Mouse (Mus musculus) MEL (cell line): ENCODE data around the gene Fbrs.

Experiments
- CTCF ChIP-seq, 3 experiments: IDR thresholded peaks in 2 of 3; conservative IDR thresholded peaks in 1 of 3; 2 replicates each; pipeline ENCODE4 v1.5.1; 2011 to 2012; ENCODE audit warnings: low read length in 3 of 3, low read depth in 2 of 3, mild to moderate bottlenecking in 2 of 3, improper control_type of control experiment in 1 of 3, inconsistent platforms in 1 of 3, mixed read lengths in 1 of 3, moderate library complexity in 1 of 3; ENCODE audit not compliant: control insufficient read depth in 1 of 3, insufficient read depth in 1 of 3, poor library complexity in 1 of 3, severe bottlenecking in 1 of 3
- EP300 ChIP-seq, 2 experiments: IDR thresholded peaks; 2 replicates each; pipeline ENCODE4 v1.6.1; 2011; ENCODE audit warnings: improper control_type of control experiment in 2 of 2, low read length in 2 of 2, low read depth in 1 of 2, mild to moderate bottlenecking in 1 of 2
- JUND ChIP-seq: IDR thresholded peaks from 2 replicates; pipeline ENCODE4 v1.6.1; 2011; ENCODE audit warnings: low read depth, mild to moderate bottlenecking, improper control_type of control experiment, low read length
- MAZ ChIP-seq: IDR thresholded peaks from 2 replicates; pipeline ENCODE4 v1.6.1; 2012; ENCODE audit warnings: low read depth, mild to moderate bottlenecking, inconsistent platforms, low read length, improper control_type of control experiment
- MEF2A ChIP-seq: IDR thresholded peaks from 2 replicates; pipeline ENCODE4 v1.6.1; 2014; ENCODE audit warnings: low read depth, mild to moderate bottlenecking, inconsistent platforms, low read length, improper control_type of control experiment; ENCODE audit not compliant: poor library complexity, insufficient replicate concordance, severe bottlenecking; ENCODE audit errors: extremely low read depth
- POLR2A ChIP-seq, 2 experiments: IDR thresholded peaks; 2 replicates each; pipeline ENCODE4 v1.6.1; 2011 to 2012; ENCODE audit warnings: low read length in 2 of 2, mild to moderate bottlenecking in 2 of 2, control low read depth in 1 of 2, improper control_type of control experiment in 1 of 2, low read depth in 1 of 2, moderate library complexity in 1 of 2; ENCODE audit not compliant: control insufficient read depth in 1 of 2, insufficient read depth in 1 of 2, poor library complexity in 1 of 2
- SMC3 ChIP-seq: IDR thresholded peaks from 2 replicates; pipeline ENCODE4 v1.6.1; 2011; ENCODE audit warnings: low read depth, low read length, improper control_type of control experiment
- UBTF ChIP-seq: IDR thresholded peaks from 2 replicates; pipeline ENCODE4 v1.6.1; 2012; ENCODE audit warnings: low read depth, mild to moderate bottlenecking, inconsistent platforms, low read length, improper control_type of control experiment, moderate library complexity, borderline replicate concordance; ENCODE audit not compliant: insufficient read depth
- ZC3H11A ChIP-seq: IDR thresholded peaks from 2 replicates; pipeline ENCODE4 v1.6.1; 2012; ENCODE audit warnings: low read depth, mild to moderate bottlenecking, inconsistent platforms, low read length, improper control_type of control experiment

DNA sequence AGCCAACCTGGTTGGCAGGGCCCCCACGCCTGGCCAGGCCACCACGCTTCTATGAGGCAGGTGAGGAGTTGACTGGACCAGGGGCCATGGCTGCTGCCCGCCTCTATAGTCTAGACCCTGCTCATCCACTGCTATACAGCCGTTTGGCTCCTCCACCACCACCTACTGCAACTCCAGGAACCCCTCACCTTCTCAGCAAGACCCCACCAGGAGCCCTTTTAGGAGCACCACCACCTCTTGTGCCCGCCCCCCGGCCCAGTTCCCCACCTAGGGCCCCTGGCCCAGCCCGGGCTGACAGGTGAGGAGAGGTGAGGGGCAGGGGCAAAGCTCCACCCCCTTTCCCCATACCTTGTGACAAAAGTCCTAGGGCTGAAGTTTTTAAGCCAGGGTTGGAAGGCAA lies 11.0 kb downstream of the Fbrs start:
- TF ChIP-seq POLR2A (IDR thresholded peaks at IDR 0.05; ENCODE audit: control insufficient read depth in 1 of 2, insufficient read depth in 1 of 2, low read depth in 1 of 2, low read length in 2 of 2, poor library complexity in 1 of 2) (no peak), SMC3 (no peak), CTCF (IDR thresholded peaks at IDR 0.05 in 2 of 3, conservative IDR thresholded peaks at IDR 0.05 in 1 of 3; ENCODE audit: control insufficient read depth in 1 of 3, insufficient read depth in 1 of 3, low read depth in 2 of 3, low read length in 3 of 3, poor library complexity in 1 of 3, severe bottlenecking in 1 of 3) (no peak), MEF2A (no peak), ZC3H11A (no peak), JUND (no peak), UBTF (no peak), MAZ (no peak), EP300 (IDR thresholded peaks at IDR 0.05; ENCODE audit: low read depth in 1 of 2, low read length in 2 of 2) (no peak)
